Mouse (Mus musculus): ENCODE measurements at regions not wholly inside any gene's neighbourhood (a gene's known extent, or its start where the extent isn't known, plus 50 kb on each side); places are given as distances from the start of the nearest gene placed in this dataset.
"Not testable (repeated sequence)": the region's sequence is repeated elsewhere in the genome, so short reads cannot be mapped to it uniquely, and the experiment has no call there.

DNA sequence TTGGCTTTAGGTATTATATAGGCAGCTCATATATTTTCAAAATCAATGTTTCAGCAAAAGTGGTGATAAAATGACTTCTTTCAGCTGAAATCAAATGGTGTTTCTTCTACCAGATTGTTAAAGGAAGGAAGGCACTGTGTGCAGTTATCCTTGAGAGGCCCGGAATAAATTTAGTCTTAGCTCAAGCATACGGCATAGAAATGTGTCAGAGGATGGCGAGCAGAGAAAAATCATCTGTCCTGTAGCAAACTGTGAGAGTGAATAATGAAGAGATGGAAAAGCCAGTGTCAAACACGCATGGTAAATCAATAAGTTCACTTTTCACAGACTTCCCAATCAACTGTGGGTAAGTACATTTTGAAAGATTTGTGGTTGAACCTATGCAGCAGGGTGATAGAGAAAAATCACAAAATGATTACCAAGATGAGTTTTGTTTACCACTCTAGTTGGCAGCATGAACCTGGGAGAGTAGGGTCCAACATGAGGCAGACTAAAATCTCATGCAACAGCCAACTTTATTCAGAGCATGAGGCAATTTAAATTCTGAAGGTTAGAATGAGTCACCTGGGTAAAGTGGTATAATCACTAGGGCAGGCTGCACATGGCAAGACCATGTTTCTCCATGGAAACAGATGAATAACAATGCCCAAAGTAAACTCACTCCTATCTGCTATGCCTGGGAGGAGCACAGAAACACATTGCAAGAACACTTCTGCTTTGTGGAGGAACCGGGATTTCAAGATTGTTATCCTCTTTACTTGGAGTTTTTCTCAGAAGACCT, 55.7 kb downstream of the AI429214 start:
- DNase-seq (ENCODE audit: low spot score): no peak

DNA sequence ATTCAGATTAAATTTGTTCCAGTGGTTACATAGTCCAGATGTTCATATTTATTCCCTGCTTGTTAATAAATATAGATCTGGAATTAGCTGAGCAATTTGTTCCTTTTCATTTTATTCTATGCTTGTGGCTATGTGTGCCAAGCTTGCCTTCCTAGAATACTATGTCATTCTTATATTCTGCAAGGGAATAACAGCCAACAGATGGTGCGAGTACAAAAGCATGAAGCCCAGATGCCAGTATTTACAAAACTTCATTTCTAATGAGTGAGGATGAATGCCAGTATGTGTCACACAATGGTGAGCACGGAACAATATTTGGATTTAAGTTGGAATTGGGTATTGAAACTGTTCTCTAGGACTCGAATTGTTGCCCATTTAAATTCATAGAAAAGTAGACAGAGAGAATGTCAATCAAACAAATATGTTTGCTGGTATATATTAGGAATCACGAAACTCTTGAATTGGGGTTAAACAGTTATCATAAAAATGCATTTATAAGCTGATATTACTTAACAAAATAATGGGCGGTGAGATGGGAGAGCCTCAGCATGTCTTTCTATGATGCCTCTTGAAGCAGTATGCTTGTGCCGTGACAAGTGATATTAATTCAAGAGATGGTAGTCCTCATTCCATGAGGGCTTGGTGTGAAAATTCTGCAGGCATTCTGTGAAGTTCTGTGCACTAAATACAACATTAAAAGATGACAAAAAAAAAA, 56.7 kb downstream of the AI429214 start:
- DNase-seq (ENCODE audit: low spot score): no peak

GRCm38 (mm10) chr8:37050684-37051028, 57.3 kb downstream of the AI429214 start:
- DNase-seq (ENCODE audit: low spot score): no peak

- no peak for DNase-seq (ENCODE audit: low spot score)
Observed at GRCm38 (mm10) chr8:37056376-37056775, 63.0 kb downstream of the AI429214 start.

- DNase-seq (ENCODE audit: low spot score): no peak
Observed at GRCm38 (mm10) chr8:37058390-37058789, 65.0 kb downstream of the AI429214 start.

DNA sequence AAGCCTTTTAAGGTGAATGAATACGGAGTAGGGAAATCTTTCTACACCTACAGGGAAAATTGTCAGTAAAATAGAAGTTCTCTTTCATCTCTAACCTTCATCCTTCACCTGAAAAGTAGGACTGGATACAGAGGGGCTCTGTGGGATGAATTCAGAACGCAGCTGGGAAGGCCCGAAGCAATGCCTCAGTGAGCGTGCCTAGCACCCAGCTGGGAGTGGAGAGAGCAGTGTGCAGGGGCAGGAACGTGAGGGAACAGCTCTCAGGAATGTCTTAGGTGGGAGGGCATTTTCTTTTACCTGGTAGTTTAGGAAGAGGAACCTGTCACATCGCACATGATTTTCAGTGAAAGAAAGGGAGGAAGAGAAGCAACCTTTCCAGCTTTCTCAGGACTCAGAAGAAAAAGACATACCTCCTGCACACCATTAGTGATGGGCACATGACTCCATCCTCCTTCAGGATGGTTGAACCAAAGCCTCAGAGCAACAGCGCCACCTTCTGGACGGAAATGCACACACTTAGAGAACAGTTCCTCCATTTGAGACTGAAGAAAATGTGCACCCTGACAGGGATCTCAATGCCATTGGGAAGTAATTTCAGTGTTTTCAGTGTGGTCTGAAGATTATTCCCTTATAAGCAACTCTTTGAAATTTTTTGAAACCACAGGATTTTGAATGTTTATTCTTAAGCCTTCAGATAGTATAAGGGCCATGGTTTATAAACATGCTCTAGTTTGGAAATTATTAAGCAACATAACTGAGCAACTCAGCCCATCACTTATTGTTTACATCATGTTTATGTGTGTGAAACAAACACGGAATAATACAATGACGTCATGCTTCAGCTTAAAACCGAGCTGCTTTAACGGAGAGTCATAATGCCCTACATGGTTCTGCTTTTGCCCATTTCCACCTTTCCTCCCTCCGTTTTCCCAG, 68.9 kb downstream of the AI429214 start:
- DNase-seq (ENCODE audit: low spot score): peak; percentile 87

DNA sequence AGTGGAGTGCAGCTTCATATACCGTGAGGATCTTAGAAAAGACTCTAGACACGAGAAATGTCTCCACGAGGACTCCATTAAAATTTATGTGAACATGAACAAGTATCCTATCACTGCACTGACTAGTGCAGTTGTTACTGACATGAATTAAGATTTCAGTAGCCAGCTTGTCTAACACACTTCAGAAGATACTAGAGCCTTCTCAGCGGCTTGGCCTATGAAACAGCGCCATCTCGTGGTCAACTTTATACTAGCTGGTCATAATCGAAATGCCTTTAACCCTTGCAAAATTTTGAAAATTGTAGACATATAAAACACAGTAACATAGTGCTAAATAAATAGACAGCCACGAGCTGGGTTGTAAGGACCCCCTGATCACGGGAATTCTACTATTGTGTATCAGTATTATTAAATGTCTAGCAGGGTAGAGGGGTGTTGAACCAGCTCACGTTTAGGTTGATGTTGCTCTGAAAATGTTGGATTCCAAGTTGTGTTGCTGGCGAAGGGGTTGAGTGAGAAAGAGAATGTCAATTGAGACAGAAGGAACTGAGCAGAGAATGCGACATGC, 70.4 kb downstream of the AI429214 start:
- DNase-seq (ENCODE audit: low spot score): peak; percentile 83

GRCm38 (mm10) chr8:37072905-37073304, 79.5 kb downstream of the AI429214 start:
- DNase-seq (ENCODE audit: low spot score): no peak

DNA sequence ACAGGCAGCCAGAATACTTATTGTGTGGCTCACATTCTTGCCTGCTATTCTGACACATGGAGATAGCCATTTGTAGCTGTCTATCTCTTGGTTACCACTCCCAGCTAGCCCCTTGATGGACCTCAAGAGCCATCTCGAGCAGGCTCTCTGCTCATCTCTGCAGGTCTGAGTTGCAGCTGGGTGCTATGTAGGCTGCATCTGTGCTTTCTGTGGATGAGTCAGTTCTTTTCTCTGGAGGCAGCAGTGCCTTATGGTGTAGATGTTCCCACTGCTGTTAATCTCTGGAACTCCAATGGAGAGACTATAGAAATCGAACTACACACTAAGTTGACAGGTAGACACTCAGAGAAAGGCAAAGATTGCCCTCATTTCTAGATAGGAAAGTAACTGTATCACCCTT, 106.3 kb downstream of the AI429214 start:
- no peak for DNase-seq (ENCODE audit: low spot score)

- DNase-seq (ENCODE audit: low spot score): not testable (repeated sequence)
Observed at GRCm38 (mm10) chr8:37112386-37112785, 119.0 kb downstream of the AI429214 start.

DNA sequence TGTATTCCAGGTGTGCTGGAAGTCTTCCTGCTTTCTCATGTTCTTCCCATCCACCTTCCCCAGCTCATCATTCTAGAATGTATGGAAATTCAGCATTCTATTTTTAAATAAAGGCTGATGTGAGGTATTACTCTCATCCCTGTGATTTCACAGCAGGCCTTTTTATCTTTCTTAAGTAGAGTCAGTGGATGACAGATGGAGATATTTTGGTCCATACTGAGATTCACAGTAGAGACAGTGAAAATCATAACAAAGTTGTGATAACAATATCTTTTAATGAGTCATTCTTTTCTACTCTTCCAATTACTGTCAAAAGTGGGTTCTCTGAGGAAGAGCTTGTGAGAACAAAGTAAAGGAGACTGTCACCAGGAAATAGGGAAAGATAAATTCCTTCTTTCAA, 132.4 kb downstream of the AI429214 start:
- DNase-seq (ENCODE audit: low spot score): no peak

DNA sequence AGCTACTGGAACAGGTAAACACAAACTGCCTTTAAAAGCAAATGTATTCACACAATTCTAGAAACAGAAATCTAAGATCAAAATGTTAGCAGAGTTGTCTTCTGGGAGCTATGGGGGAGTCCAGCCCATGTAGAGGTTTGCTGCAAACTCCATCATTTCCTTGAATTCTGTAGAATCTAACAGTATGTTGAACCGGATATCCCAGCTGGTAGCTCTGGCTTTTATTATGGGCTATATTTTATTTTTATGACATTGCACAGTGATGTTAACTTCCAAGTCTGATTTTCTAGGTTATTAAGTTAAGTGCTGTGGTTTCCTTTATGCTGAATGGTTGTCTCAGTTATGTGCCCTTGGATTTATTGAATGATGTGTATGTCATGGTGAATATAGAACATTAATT, 136.3 kb downstream of the AI429214 start:
- DNase-seq (ENCODE audit: low spot score): no peak

DNA sequence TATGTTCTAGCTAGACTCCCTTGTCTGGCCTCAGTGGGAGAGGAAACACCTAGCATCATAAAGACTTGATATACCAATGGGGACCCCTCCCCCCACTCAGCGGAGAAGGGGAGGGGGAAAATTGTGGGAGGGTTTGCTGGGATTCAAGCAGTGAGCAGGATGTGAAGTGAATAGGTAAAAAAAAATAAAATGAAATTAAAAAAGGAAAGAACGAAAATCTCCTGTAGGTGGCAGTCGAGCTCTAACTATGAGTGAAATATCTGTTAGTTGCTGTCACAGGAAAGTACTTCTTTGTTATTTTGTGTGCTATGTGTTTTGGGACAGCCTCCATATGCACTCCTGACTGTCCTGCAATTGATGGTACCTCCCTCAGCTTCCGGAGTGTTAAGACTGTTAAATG, 138.6 kb downstream of the AI429214 start:
- DNase-seq (ENCODE audit: low spot score): no peak

- no peak for DNase-seq (ENCODE audit: low spot score)
Observed at GRCm38 (mm10) chr8:37134192-37134964, 141.0 kb downstream of the AI429214 start.

- DNase-seq (ENCODE audit: low spot score): no peak
Observed at GRCm38 (mm10) chr8:37150286-37150685, 156.9 kb downstream of the AI429214 start.

GRCm38 (mm10) chr8:37154361-37154760, 161.0 kb downstream of the AI429214 start:
- DNase-seq (ENCODE audit: low spot score): no peak

DNA sequence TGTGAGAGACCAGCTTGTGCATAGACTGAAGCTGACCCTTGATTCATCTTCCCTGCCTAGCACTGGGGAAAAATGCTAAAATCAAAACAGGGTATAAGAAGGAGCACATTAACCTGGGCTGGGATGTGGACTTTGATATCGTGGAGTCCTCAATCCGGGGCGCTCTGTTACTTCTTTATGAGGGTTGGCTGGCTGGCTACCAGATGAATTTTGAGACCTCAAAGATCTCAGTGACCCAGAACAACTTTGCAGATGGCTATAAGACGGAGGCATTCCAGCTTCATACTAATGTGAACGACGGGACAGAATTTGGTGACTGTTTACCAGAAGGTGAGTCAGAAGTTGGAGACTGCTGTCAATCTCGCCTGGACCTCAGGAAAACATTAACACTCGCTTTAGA, 161.5 kb downstream of the AI429214 start:
- no peak for DNase-seq (ENCODE audit: low spot score)

DNA sequence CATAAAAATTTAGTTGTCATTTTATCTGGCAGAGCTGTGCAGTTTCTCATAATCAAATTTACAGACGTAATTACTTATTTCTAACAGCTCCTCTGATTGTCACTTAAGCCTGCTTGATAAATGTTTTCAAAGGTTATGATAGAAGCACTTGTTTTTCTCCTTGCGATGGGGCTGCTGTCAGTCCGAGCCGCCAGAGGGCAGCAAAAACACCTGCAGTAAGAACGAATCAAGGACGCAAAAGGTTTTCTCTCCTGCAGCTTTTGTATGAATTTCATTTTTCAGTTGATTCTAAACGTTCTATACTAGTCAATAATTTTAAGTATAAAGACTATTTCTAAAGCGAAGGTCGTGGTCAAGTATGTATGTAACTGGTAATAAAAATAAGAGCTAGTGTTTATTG, 166.1 kb downstream of the AI429214 start:
- peak; percentile 57 for DNase-seq (ENCODE audit: low spot score)

- DNase-seq (ENCODE audit: low spot score): no peak
Observed at GRCm38 (mm10) chr8:37196859-37197258, 203.5 kb downstream of the AI429214 start.

- DNase-seq (ENCODE audit: low spot score): no peak
Observed at GRCm38 (mm10) chr8:37215894-37216293, 222.5 kb downstream of the AI429214 start.

DNA sequence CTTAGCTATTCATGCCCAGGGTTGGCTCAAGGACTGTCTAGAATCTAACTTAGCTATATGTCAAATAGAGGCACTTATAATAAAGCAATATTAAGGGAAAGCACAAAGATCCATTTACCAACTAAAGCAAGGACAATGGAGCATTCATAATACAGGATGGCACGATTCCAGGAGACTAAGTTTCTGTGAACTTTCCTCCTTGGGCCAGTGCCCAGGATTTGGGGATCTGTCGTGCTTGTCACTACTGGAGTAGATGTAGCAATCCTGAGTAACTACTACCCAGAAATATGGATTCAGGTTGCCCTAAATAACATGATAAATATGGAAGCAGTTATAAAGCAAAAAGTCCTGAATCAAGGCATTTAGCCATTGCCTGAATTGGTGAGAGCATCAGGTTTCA, 233.7 kb downstream of the AI429214 start:
- DNase-seq (ENCODE audit: low spot score): no peak

Data from urinary bladder, postnatal 25 days (tissue).